Mouse (Mus musculus) embryonic facial prominence, embryonic 11.5 days (tissue): ENCODE data around the gene Stum. TPM values are rescaled to one million over a fixed set of nuclear protein-coding genes. Genes with fewer than 3 reads are reported as not detected.

ENCODE experiments used
- ATAC-seq: fragments of 200-750 bp; cut with Nextera tagmentation; replicated peaks from 2 replicates; pipeline ENCODE4 v1.8.0; 2017; ENCODE audit warnings: low read depth; ENCODE audit not compliant: insufficient number of reproducible peaks, low FRiP score, low TSS enrichment
- DNase-seq: peaks from one replicate; pipeline ENCODE4 v3.0.0-alpha.2; 2015; ENCODE audit warnings: low spot score
- H3K27ac ChIP-seq: fragments of 300-500 bp; sonication (generic); replicated peaks from 2 replicates; pipeline ENCODE4 v1.5.1; 2014; ENCODE audit warnings: mild to moderate bottlenecking, low read depth, low read length, control low read depth
- H3K27me3 ChIP-seq: fragments of 300-500 bp; sonication (generic); 2 replicates; pipeline ENCODE4 v1.6.1; 2014; ENCODE audit warnings: mild to moderate bottlenecking, low read length, moderate library complexity, mixed read lengths; ENCODE audit not compliant: control insufficient read depth, insufficient read depth
- H3K36me3 ChIP-seq: fragments of 300-500 bp; sonication (generic); replicated peaks from 2 replicates; pipeline ENCODE4 v1.6.1; 2014; ENCODE audit warnings: low read depth, mild to moderate bottlenecking, low read length, moderate library complexity, mixed read lengths; ENCODE audit not compliant: control insufficient read depth, insufficient read depth
- H3K4me1 ChIP-seq: fragments of 300-500 bp; sonication (generic); 2 replicates; pipeline ENCODE4 v1.6.1; 2014; ENCODE audit warnings: low read length, mixed read lengths; ENCODE audit not compliant: control insufficient read depth, insufficient read depth
- H3K4me2 ChIP-seq: fragments of 300-500 bp; sonication (generic); 2 replicates; pipeline ENCODE4 v1.6.1; 2014; ENCODE audit warnings: low read depth, mild to moderate bottlenecking, control low read depth, low read length, moderate library complexity
- H3K4me3 ChIP-seq: fragments of 300-500 bp; sonication (generic); 2 replicates; pipeline ENCODE4 v1.5.1; 2014; ENCODE audit warnings: low read depth, low read length, control low read depth
- H3K9ac ChIP-seq: fragments of 300-500 bp; sonication (generic); replicated peaks from 2 replicates; pipeline ENCODE4 v1.6.1; 2014; ENCODE audit warnings: mild to moderate bottlenecking, control low read depth, low read length
- H3K9me3 ChIP-seq: fragments of 300-500 bp; sonication (generic); replicated peaks from 2 replicates; pipeline ENCODE4 v1.6.1; 2016; ENCODE audit warnings: mild to moderate bottlenecking, low read length, inconsistent platforms, mixed read lengths; ENCODE audit not compliant: control insufficient read depth
- WGBS: fragments of 180-500 bp; shearing (Covaris S2); extraction: QIAGEN DNeasy Blood & Tissue Kit; methylation state at CpG from one replicate; pipeline ENCODE4 v1.1.7; 2014; 5-methylcytosine and 5-hydroxymethylcytosine counted together
- polyA plus RNA-seq: library from polyadenylated mRNA; unstranded; fragments of >200 nt; fragmentation: Nextera tagmentation; extraction: Ambion mirVana; gene quantifications from 2 replicates; pipeline ENCODE4 v1.2.1, GENCODE M21; 2014

Gene Stum
- polyA plus RNA-seq, 1 experiment from 2014 or later, result 1.3 TPM

GRCm38 (mm10) chr1:180401725-180402124 is 81.6 kb downstream of the Stum start:
- ATAC-seq (no peak), DNase-seq (no peak)
- no peak overlapping the region for H3K9ac ChIP-seq
- H3K36me3 ChIP-seq, result no peaks in the 10 kb centered on the region
- H3K27ac ChIP-seq, result no peak overlapping the region
- no peak overlapping the region for H3K4me2 ChIP-seq
- no peaks in the 10 kb centered on the region for H3K9me3 ChIP-seq
- H3K27me3 ChIP-seq, result no peaks in the 10 kb centered on the region
- 89% methylated on average over 6 of the region's 6 CpGs for WGBS
- no peak overlapping the region for H3K4me3 ChIP-seq
- H3K4me1 ChIP-seq, result 0 out of 2 replicates have a peak, but pooled peaks cover 5% of the 10 kb centered on the region

- H3K27me3 ChIP-seq, result no peaks in the 10 kb centered on the region
- DNase-seq (no peak), ATAC-seq (no peak)
- no peak overlapping the region for H3K4me2 ChIP-seq
- H3K9me3 ChIP-seq, result no peaks in the 10 kb centered on the region
- H3K27ac ChIP-seq, result no peak overlapping the region
- 79% methylated on average over 4 of the region's 4 CpGs for WGBS
- H3K9ac ChIP-seq, result no peak overlapping the region
- no peaks in the 10 kb centered on the region for H3K36me3 ChIP-seq
- H3K4me1 ChIP-seq, result 0 out of 2 replicates have a peak, but pooled peaks cover 5% of the 10 kb centered on the region
- no peak overlapping the region for H3K4me3 ChIP-seq
Observed at GRCm38 (mm10) chr1:180400691-180401455, 82.4 kb downstream of the Stum start.

- Histone ChIP-seq H3K9ac (no peak overlapping the region), H3K4me2 (no peak overlapping the region), H3K4me1 (no peaks in the 10 kb centered on the region), H3K9me3 (no peaks in the 10 kb centered on the region), H3K36me3 (no peaks in the 10 kb centered on the region), H3K4me3 (no peak overlapping the region), H3K27ac (no peak overlapping the region), H3K27me3 (no peaks in the 10 kb centered on the region)
- WGBS, result 72% methylated on average over 3 of the region's 3 CpGs
- no peak for DNase-seq
- ATAC-seq, result no peak
Observed at GRCm38 (mm10) chr1:180398446-180398845, 84.9 kb downstream of the Stum start.

- H3K27me3 ChIP-seq, result no peaks in the 10 kb centered on the region
- no peaks in the 10 kb centered on the region for H3K9me3 ChIP-seq
- no peak overlapping the region for H3K9ac ChIP-seq
- no peak overlapping the region for H3K27ac ChIP-seq
- no peak overlapping the region for H3K4me3 ChIP-seq
- DNase-seq (no peak), ATAC-seq (no peak)
- H3K4me1 ChIP-seq, result no peaks in the 10 kb centered on the region
- no peak overlapping the region for H3K4me2 ChIP-seq
- WGBS, result 66% methylated on average over 5 of the region's 5 CpGs
- no peaks in the 10 kb centered on the region for H3K36me3 ChIP-seq
Observed at GRCm38 (mm10) chr1:180397734-180398133, 85.6 kb downstream of the Stum start.

- Histone ChIP-seq H3K27ac (no peak overlapping the region), H3K4me3 (no peak overlapping the region), H3K4me2 (no peak overlapping the region), H3K4me1 (no peaks in the 10 kb centered on the region), H3K9me3 (no peaks in the 10 kb centered on the region), H3K36me3 (no peaks in the 10 kb centered on the region), H3K9ac (no peak overlapping the region), H3K27me3 (no peaks in the 10 kb centered on the region)
- 89% methylated on average over 12 of the region's 12 CpGs for WGBS
- DNase-seq (no peak), ATAC-seq (no peak)
Observed at GRCm38 (mm10) chr1:180393873-180394272, 89.4 kb downstream of the Stum start.

- H3K9me3 ChIP-seq, result no peaks in the 10 kb centered on the region
- H3K4me3 ChIP-seq, result no peak overlapping the region
- ATAC-seq (no peak), DNase-seq (no peak)
- no peaks in the 10 kb centered on the region for H3K27me3 ChIP-seq
- H3K9ac ChIP-seq, result no peak overlapping the region
- no peak overlapping the region for H3K4me2 ChIP-seq
- WGBS, result 83% methylated on average over 9 of the region's 9 CpGs
- H3K36me3 ChIP-seq, result no peaks in the 10 kb centered on the region
- H3K4me1 ChIP-seq, result 0 out of 2 replicates have a peak, but pooled peaks cover 3% of the 10 kb centered on the region
- no peak overlapping the region for H3K27ac ChIP-seq
Observed at GRCm38 (mm10) chr1:180393017-180393797, 90.1 kb downstream of the Stum start.

- DNase-seq, result no peak
- no peak for ATAC-seq
- Histone ChIP-seq H3K27me3 (no peaks in the 10 kb centered on the region), H3K27ac (no peak overlapping the region), H3K36me3 (no peaks in the 10 kb centered on the region), H3K4me1 (0 out of 2 replicates have a peak, but pooled peaks cover 3% of the 10 kb centered on the region), H3K9me3 (no peaks in the 10 kb centered on the region), H3K4me2 (no peak overlapping the region), H3K9ac (no peak overlapping the region), H3K4me3 (no peak overlapping the region)
- 89% methylated on average over 5 of the region's 5 CpGs for WGBS
Observed at GRCm38 (mm10) chr1:180392137-180392798, 91.0 kb downstream of the Stum start.
